ENCODE assay signal across 8 mouse cellular contexts in genomic region chr5:115979134-115979696, GRCm38 (mm10). TPM values are rescaled to one million over a fixed set of nuclear protein-coding genes. Genes with fewer than 3 reads are reported as not detected.
DNase-seq lines count a peak whose midpoint lies in the region; ATAC-seq and TF ChIP-seq lines count a peak whose summit lies in the region.

No protein-coding gene starts in this region.

- no peak for ATAC-seq in forebrain, embryonic 11.5 days (replicated peaks; ENCODE audit: low FRiP score)
- no peak for ATAC-seq in forebrain, embryonic 16.5 days
- ATAC-seq in megakaryocyte progenitor cell, adult 5-6 weeks (replicated peaks; ENCODE audit: poor library complexity) = peak; percentile 58

- no peak for TF ChIP-seq POLR2A in thymus, adult 2 months (IDR thresholded peaks at IDR 0.05; ENCODE audit: control insufficient read depth, extremely low read depth, insufficient read depth, low read length, poor library complexity)

- no peaks in the 10 kb centered on the region for H3K4me1 ChIP-seq in forebrain, embryonic 11.5 days (replicated peaks; ENCODE audit: control insufficient read depth, insufficient read depth, low read length)
- no peaks in the 10 kb centered on the region for H3K4me1 ChIP-seq in forebrain, embryonic 16.5 days (replicated peaks; ENCODE audit: control insufficient read depth, insufficient read depth, low read length)
- no peaks in the 10 kb centered on the region for H3K4me1 ChIP-seq in thymus, adult 2 months (replicated peaks; ENCODE audit: control insufficient read depth, insufficient read depth, low read length)

- H3K36me3 ChIP-seq in forebrain, embryonic 11.5 days (ENCODE audit: control insufficient read depth, insufficient read depth, low read length) = peaks cover 6% of the 10 kb centered on the region; the same call in 1 of the 2 replicates
- H3K36me3 ChIP-seq in forebrain, embryonic 16.5 days (ENCODE audit: control insufficient read depth, insufficient read depth) = no peaks in the 10 kb centered on the region
- peaks cover 11% of the 10 kb centered on the region for H3K36me3 ChIP-seq in thymus, adult 2 months (ENCODE audit: control insufficient read depth, insufficient read depth, low read length)

- DNase-seq in forebrain, embryonic 11.5 days (ENCODE audit: low spot score) = peak; percentile 64
- DNase-seq in thymus, adult 2 months = peak; percentile 10
- no peak for DNase-seq in thymus, adult 18-20 months
- peak; percentile 37 for DNase-seq in induced T-regulatory cell, adult 2 months (ENCODE audit: low read depth)
- no peak for DNase-seq in ovary, postnatal 36 days (ENCODE audit: low spot score)
- DNase-seq in frontal cortex, postnatal 36 days (ENCODE audit: low spot score in 2 of 2) = no peak

- 58% methylated on average over 16 of the region's 16 CpGs for WGBS in forebrain, embryonic 11.5 days
- WGBS in forebrain, embryonic 16.5 days = 50% methylated on average over 16 of the region's 16 CpGs
- WGBS in thymus, adult 2 months = 89% methylated on average over 16 of the region's 16 CpGs

- H3K27me3 ChIP-seq in forebrain, embryonic 11.5 days (ENCODE audit: control insufficient read depth, insufficient read depth, low read length) = no peaks in the 10 kb centered on the region
- H3K27me3 ChIP-seq in forebrain, embryonic 16.5 days (replicated peaks; ENCODE audit: control insufficient read depth, insufficient read depth, low read length) = no peaks in the 10 kb centered on the region
- H3K27me3 ChIP-seq in thymus, adult 2 months (ENCODE audit: control insufficient read depth, insufficient read depth, low read length) = no peaks in the 10 kb centered on the region

- peak; percentile 71; the same call in 1 of the 2 replicates for TF ChIP-seq CTCF in thymus, adult 2 months (IDR thresholded peaks at IDR 0.05; ENCODE audit: borderline replicate concordance, control insufficient read depth, extremely low read depth, insufficient read depth, low read length, poor library complexity)

- no peak overlapping the region for H3K4me3 ChIP-seq in forebrain, embryonic 11.5 days (ENCODE audit: low read depth, low read length)
- H3K4me3 ChIP-seq in forebrain, embryonic 16.5 days (replicated peaks; ENCODE audit: low read length) = no peak overlapping the region
- no peak overlapping the region for H3K4me3 ChIP-seq in thymus, adult 2 months (ENCODE audit: control insufficient read depth, insufficient read depth, low read length)

- no peaks in the 10 kb centered on the region for H3K9me3 ChIP-seq in forebrain, embryonic 11.5 days (ENCODE audit: control insufficient read depth, low read length)
- H3K9me3 ChIP-seq in forebrain, embryonic 16.5 days (ENCODE audit: control insufficient read depth, low read length) = no peaks in the 10 kb centered on the region

- H3K4me2 ChIP-seq in forebrain, embryonic 11.5 days (ENCODE audit: low read depth, low read length, severe bottlenecking) = no peak overlapping the region
- no peak overlapping the region for H3K4me2 ChIP-seq in forebrain, embryonic 16.5 days (ENCODE audit: low read length)

- H3K9ac ChIP-seq in forebrain, embryonic 11.5 days (ENCODE audit: low read length) = no peak overlapping the region
- no peak overlapping the region for H3K9ac ChIP-seq in forebrain, embryonic 16.5 days (replicated peaks; ENCODE audit: low read depth, low read length)

- no peak overlapping the region for H3K27ac ChIP-seq in forebrain, embryonic 11.5 days (ENCODE audit: low read depth, low read length)
- H3K27ac ChIP-seq in forebrain, embryonic 16.5 days (ENCODE audit: low read length) = no peak overlapping the region
- no peak overlapping the region for H3K27ac ChIP-seq in thymus, adult 2 months (ENCODE audit: control insufficient read depth, insufficient read depth, low read length)

RNA-seq across cellular contexts. Expression of gene Prkab1, which starts 45.1 kb away (rescaled TPM):
- polyA plus RNA-seq in forebrain, embryonic 11.5 days (2014; fragmentation: Nextera tagmentation; extraction: Ambion mirVana) = 61.0 and 63.6 TPM in 2 replicates
- 53.4 and 55.5 TPM in 2 replicates for polyA plus RNA-seq in forebrain, embryonic 16.5 days (2015; fragmentation: Nextera tagmentation; extraction: Ambion mirVana)
- 102 and 109 TPM in 2 replicates for polyA plus RNA-seq in thymus, adult 2 months (2012; rRNA removed)
- 34.9 and 38.1 TPM in 2 replicates for total RNA-seq in megakaryocyte progenitor cell, adult 5-6 weeks (2015)
- total RNA-seq in megakaryocyte progenitor cell, adult 5-6 weeks (2017) = 25.1 and 25.9 TPM in 2 replicates

Comparison
In these comparisons a context has a peak if more than half of its experiments do, and no peak if none do; other contexts are left out.
1. DNase-seq: peak in forebrain, embryonic 11.5 days (single experiment), thymus, adult 2 months (single experiment) and induced T-regulatory cell, adult 2 months (single experiment); none in thymus, adult 18-20 months (0 of 2), ovary, postnatal 36 days (single experiment) and frontal cortex, postnatal 36 days (0 of 2).